In the genomic region with DNA sequence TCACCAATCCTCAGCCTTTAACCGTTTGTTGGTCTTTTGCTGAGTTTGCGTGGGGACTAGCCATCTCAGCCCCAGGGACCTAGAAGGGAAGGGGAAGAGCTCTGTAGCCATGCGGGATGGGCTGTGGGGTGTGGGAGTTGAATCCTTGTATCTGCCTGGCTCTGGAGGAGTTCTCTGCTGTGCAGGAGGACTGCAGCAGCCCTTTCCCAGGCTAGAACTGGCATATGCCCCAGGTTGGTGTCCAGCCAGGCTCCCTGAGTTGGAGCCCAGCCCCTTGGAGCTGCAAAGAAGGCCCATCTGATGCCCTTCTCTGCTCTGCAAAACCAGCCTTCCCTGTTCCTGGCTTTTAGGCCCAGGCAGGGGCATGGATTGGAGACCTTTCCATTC, we compare ENCODE assay signal across 9 mouse cellular contexts. TPM values are rescaled to one million over a fixed set of nuclear protein-coding genes. Genes with fewer than 3 reads are reported as not detected.
A peak's percentile ranks its signal among the peaks of the same experiment; 100 is the strongest.
DNase-seq lines count a peak whose midpoint lies in the region; ATAC-seq and TF ChIP-seq lines count a peak whose summit lies in the region.
"Had no signal": no experiment of that assay in that cellular context is flagged by ENCODE, and none has a peak within 500 bp of the region (broad histone marks: within the 10 kb centered on the region; RNA-seq: fewer than 3 reads in every experiment).

No protein-coding gene starts in this region.

- H3K4me1 ChIP-seq in kidney, embryonic 15.5 days, result peaks cover 37% of the 10 kb centered on the region
- H3K4me1 ChIP-seq in heart, adult 2 months (ENCODE audit: control insufficient read depth, insufficient read depth, low read length), result peaks cover 8% of the 10 kb centered on the region
- H3K4me1 ChIP-seq in liver, embryonic 15.5 days (replicated peaks), result peaks cover 13% of the 10 kb centered on the region

- no peak for TF ChIP-seq POLR2A in heart, adult 2 months (IDR thresholded peaks at IDR 0.05; ENCODE audit: insufficient read depth, low read depth, low read length)

- WGBS in kidney, embryonic 15.5 days, result 36% methylated on average over 3 of the region's 3 CpGs
- 29% methylated on average over 3 of the region's 3 CpGs for WGBS in heart, adult 2 months
- 16% methylated on average over 3 of the region's 3 CpGs for WGBS in liver, embryonic 15.5 days (ENCODE audit: insufficient replicate concordance)

- no peaks in the 10 kb centered on the region for H3K36me3 ChIP-seq in kidney, embryonic 15.5 days
- no peaks in the 10 kb centered on the region for H3K36me3 ChIP-seq in heart, adult 2 months (ENCODE audit: control insufficient read depth, insufficient read depth, low read length)
- H3K36me3 ChIP-seq in liver, embryonic 15.5 days (replicated peaks), result no peaks in the 10 kb centered on the region

- no peak overlapping the region for H3K27ac ChIP-seq in kidney, embryonic 15.5 days
- peak overlapping the region; percentile 75 for H3K27ac ChIP-seq in heart, adult 2 months
- no peak overlapping the region for H3K27ac ChIP-seq in liver, embryonic 15.5 days (replicated peaks)

- H3K9me3 ChIP-seq in kidney, embryonic 15.5 days (replicated peaks), result no peaks in the 10 kb centered on the region
- H3K9me3 ChIP-seq in liver, embryonic 15.5 days (replicated peaks), result no peaks in the 10 kb centered on the region

- TF ChIP-seq CTCF in heart, adult 2 months (IDR thresholded peaks at IDR 0.05), result no peak

- H3K4me3 ChIP-seq in kidney, embryonic 15.5 days (replicated peaks), result peak overlapping the region; percentile 50
- peak overlapping the region; percentile 62 for H3K4me3 ChIP-seq in heart, adult 2 months
- no peak overlapping the region for H3K4me3 ChIP-seq in liver, embryonic 15.5 days (replicated peaks)

- TF ChIP-seq EP300 in heart, adult 2 months (IDR thresholded peaks at IDR 0.05; ENCODE audit: insufficient read depth, low read depth, low read length), result no peak

- no peaks in the 10 kb centered on the region for H3K79me2 ChIP-seq in heart, adult 2 months (replicated peaks; ENCODE audit: control insufficient read depth, insufficient read depth, low read length)

- H3K27me3 ChIP-seq in kidney, embryonic 15.5 days, result peaks cover 75% of the 10 kb centered on the region
- H3K27me3 ChIP-seq in heart, adult 2 months (ENCODE audit: control insufficient read depth, insufficient read depth, low read length), result no peaks in the 10 kb centered on the region
- H3K27me3 ChIP-seq in liver, embryonic 15.5 days, result peaks cover 85% of the 10 kb centered on the region

- no peak for DNase-seq in kidney, adult 9 months
- peak; percentile 62 to 66 for DNase-seq in heart, adult 2 months
- no peak for DNase-seq in embryo, embryonic 10.5 days (ENCODE audit: low spot score)
- DNase-seq in adrenal gland, postnatal 36 days, result no peak
- no peak for DNase-seq in left cerebral cortex, postnatal 36 days (ENCODE audit: low spot score in 2 of 2)

- H3K9ac ChIP-seq in kidney, embryonic 15.5 days, result no peak overlapping the region
- H3K9ac ChIP-seq in heart, adult 2 months (ENCODE audit: low read depth, low read length), result peak overlapping the region; percentile 71
- H3K9ac ChIP-seq in liver, embryonic 15.5 days, result no peak overlapping the region

- ATAC-seq in kidney, embryonic 15.5 days (replicated peaks; ENCODE audit: low FRiP score), result no peak
- ATAC-seq in cerebellum, adult (ENCODE audit: insufficient number of reproducible peaks, low FRiP score, low TSS enrichment), result peak; percentile 45; the same call in 1 of the 2 replicates
- no peak for ATAC-seq in liver, embryonic 15.5 days (ENCODE audit: insufficient read depth)
- ATAC-seq: Patski had no signal

- H3K4me2 ChIP-seq in kidney, embryonic 15.5 days, result peak overlapping the region; percentile 90
- peak overlapping the region; percentile 73 for H3K4me2 ChIP-seq in liver, embryonic 15.5 days

- intact Hi-C loops in heart, adult 2 months (cut with DNase I), result no loop called here
- intact Hi-C loops in left cerebral cortex, postnatal 36 days (cut with DNase I), result no loop called here

RNA-seq across cellular contexts. Expression of a gene that starts 0.9 kb away (rescaled TPM):
- 4.5 and 4.6 TPM in 2 replicates for polyA plus RNA-seq in kidney, embryonic 15.5 days (2015; fragmentation: Nextera tagmentation; extraction: Ambion mirVana)
- total RNA-seq in heart, adult 2 months (2021), result 10 to 100 TPM; 11.1 to 13.5 TPM
- polyA plus RNA-seq in heart, adult 2 months (2012; rRNA removed), result 36.3 and 37.1 TPM in 2 replicates
- 0.58 and 0.71 TPM in 2 replicates for polyA plus RNA-seq in liver, embryonic 15.5 days (2015; fragmentation: Nextera tagmentation; extraction: Ambion mirVana)
- total RNA-seq in adrenal gland, postnatal 36 days (2021), result 1 to 10 TPM; 5.0 to 7.8 TPM
- 10 to 100 TPM; 12.0 to 13.9 TPM for total RNA-seq in left cerebral cortex, postnatal 36 days (2021)

RNA-seq across cellular contexts. Expression of a gene that starts 2.6 kb away (rescaled TPM):
- 41.3 and 52.5 TPM in 2 replicates for polyA plus RNA-seq in kidney, embryonic 15.5 days (2015; fragmentation: Nextera tagmentation; extraction: Ambion mirVana)
- total RNA-seq in heart, adult 2 months (2021), result 10 to 100 TPM; 21.3 to 30.4 TPM
- polyA plus RNA-seq in heart, adult 2 months (2012; rRNA removed), result 47.8 and 52.2 TPM in 2 replicates
- 4.5 and 6.1 TPM in 2 replicates for polyA plus RNA-seq in liver, embryonic 15.5 days (2015; fragmentation: Nextera tagmentation; extraction: Ambion mirVana)
- total RNA-seq in adrenal gland, postnatal 36 days (2021), result 100 to 1,000 TPM; 117 to 140 TPM
- total RNA-seq in left cerebral cortex, postnatal 36 days (2021), result 100 to 1,000 TPM; 325 to 339 TPM

RNA-seq across cellular contexts. Expression of a gene that starts 24.5 kb away (rescaled TPM):
- polyA plus RNA-seq in kidney, embryonic 15.5 days (2015; fragmentation: Nextera tagmentation; extraction: Ambion mirVana), result 40.4 and 42.7 TPM in 2 replicates
- not detected for total RNA-seq in heart, adult 2 months (2021)
- polyA plus RNA-seq in heart, adult 2 months (2012; rRNA removed), result 0.20 and 0.26 TPM in 2 replicates
- polyA plus RNA-seq in liver, embryonic 15.5 days (2015; fragmentation: Nextera tagmentation; extraction: Ambion mirVana), result 18.5 and 19.5 TPM in 2 replicates
- total RNA-seq in adrenal gland, postnatal 36 days (2021), result under 1 TPM; 0.43 to 0.95 TPM
- total RNA-seq in left cerebral cortex, postnatal 36 days (2021), result 1 to 10 TPM; 2.7 to 4.1 TPM

RNA-seq across cellular contexts. Expression of a gene that starts 26.5 kb away (rescaled TPM):
- 0.08 and 0.18 TPM in 2 replicates for polyA plus RNA-seq in kidney, embryonic 15.5 days (2015; fragmentation: Nextera tagmentation; extraction: Ambion mirVana)
- under 1 TPM in 1 of 2 experiments, not detected in 1; 0.11 TPM for total RNA-seq in heart, adult 2 months (2021)
- 0.43 TPM in 1 of 2 replicates, not detected in the other for polyA plus RNA-seq in heart, adult 2 months (2012; rRNA removed)
- 1.2 and 1.7 TPM in 2 replicates for polyA plus RNA-seq in liver, embryonic 15.5 days (2015; fragmentation: Nextera tagmentation; extraction: Ambion mirVana)
- total RNA-seq in adrenal gland, postnatal 36 days (2021), result not detected
- total RNA-seq in left cerebral cortex, postnatal 36 days (2021), result under 1 TPM in 1 of 2 experiments, not detected in 1; 0.20 TPM

RNA-seq across cellular contexts. Expression of a gene that starts 31.1 kb away (rescaled TPM):
- polyA plus RNA-seq in kidney, embryonic 15.5 days (2015; fragmentation: Nextera tagmentation; extraction: Ambion mirVana), result 24.9 and 27.3 TPM in 2 replicates
- total RNA-seq in heart, adult 2 months (2021), result 1 to 10 TPM; 7.2 to 7.9 TPM
- 7.6 and 8.3 TPM in 2 replicates for polyA plus RNA-seq in heart, adult 2 months (2012; rRNA removed)
- polyA plus RNA-seq in liver, embryonic 15.5 days (2015; fragmentation: Nextera tagmentation; extraction: Ambion mirVana), result 15.1 and 15.4 TPM in 2 replicates
- total RNA-seq in adrenal gland, postnatal 36 days (2021), result 10 to 100 TPM; 20.0 to 23.1 TPM
- total RNA-seq in left cerebral cortex, postnatal 36 days (2021), result 10 to 100 TPM; 17.0 to 20.8 TPM

Comparison
In these comparisons a context has a peak if more than half of its experiments do, and no peak if none do; other contexts are left out.
1. DNase-seq: peak in heart, adult 2 months (2 of 2); none in kidney, adult 9 months (single experiment), embryo, embryonic 10.5 days (single experiment), adrenal gland, postnatal 36 days (0 of 2) and left cerebral cortex, postnatal 36 days (0 of 2).